Mouse (Mus musculus) myocyte (in vitro differentiated cells): ENCODE results near the gene Ramp2.

Experiments
- E2F4 ChIP-seq: IDR thresholded peaks from one replicate; pipeline ENCODE4 v1.6.1; 2011; ENCODE audit warnings: mild to moderate bottlenecking, control low read depth, moderate library complexity; ENCODE audit not compliant: insufficient read depth
- MAX ChIP-seq: IDR thresholded peaks from one replicate; pipeline ENCODE4 v1.6.1; 2011; ENCODE audit warnings: low read depth, mild to moderate bottlenecking, control low read depth
- POLR2A ChIP-seq: IDR thresholded peaks from one replicate; pipeline ENCODE4 v1.6.1; 2011; ENCODE audit warnings: low read depth, mild to moderate bottlenecking, control low read depth, moderate library complexity; ENCODE audit not compliant: insufficient read length
- REST ChIP-seq: IDR thresholded peaks from one replicate; pipeline ENCODE4 v1.6.1; 2011; ENCODE audit warnings: mild to moderate bottlenecking, control low read depth, moderate library complexity; ENCODE audit not compliant: insufficient read depth, insufficient read length
- USF1 ChIP-seq: IDR thresholded peaks from one replicate; pipeline ENCODE4 v1.6.1; 2011; ENCODE audit warnings: low read depth, mild to moderate bottlenecking, control low read depth, moderate library complexity

- TF ChIP-seq POLR2A (no peak), USF1 (no peak), MAX (no peak), E2F4 (no peak), REST (no peak)
Observed at GRCm38 (mm10) chr11:101218436-101219055, 27.3 kb upstream of the Ramp2 start.
